Mouse (Mus musculus): ENCODE measurements around the gene Ptprd. TPM values are rescaled to one million over a fixed set of nuclear protein-coding genes. Genes with fewer than 3 reads are reported as not detected.
A peak's percentile ranks its signal among the peaks of the same experiment; 100 is the strongest.

The Ptprd gene
- polyA plus RNA-seq, 1 experiment from 2014 or later, result 14.9 TPM

- 76% methylated on average over 3 of the region's 3 CpGs for WGBS
- Histone ChIP-seq H3K4me1 (ENCODE audit: insufficient read depth, low read depth, low read length) (no peaks in the 10 kb centered on the region), H3K36me3 (ENCODE audit: insufficient read depth, low read length) (no peaks in the 10 kb centered on the region), H3K27me3 (replicated peaks; ENCODE audit: insufficient read depth, low read length) (no peaks in the 10 kb centered on the region), H3K27ac (ENCODE audit: low read length) (no peak overlapping the region), H3K9me3 (ENCODE audit: low read length) (no peaks in the 10 kb centered on the region), H3K4me2 (replicated peaks; ENCODE audit: low read depth, low read length) (no peak overlapping the region), H3K9ac (replicated peaks; ENCODE audit: low read depth) (no peak overlapping the region), H3K4me3 (ENCODE audit: low read depth, low read length) (no peak overlapping the region)
- DNase-seq (ENCODE audit: low spot score), result peak; percentile 2
- no peak for TF ChIP-seq CTCF (IDR thresholded peaks at IDR 0.05)
- no peak for TF ChIP-seq EP300 (IDR thresholded peaks at IDR 0.05)
- ATAC-seq, result no peak
Measured at GRCm38 (mm10) chr4:78142088-78142766, 69.5 kb downstream of the Ptprd start.

GRCm38 (mm10) chr4:78110898-78111297 is 100.9 kb downstream of the Ptprd start:
- no peak overlapping the region for H3K27ac ChIP-seq (ENCODE audit: low read length)
- no peaks in the 10 kb centered on the region for H3K4me1 ChIP-seq (ENCODE audit: insufficient read depth, low read depth, low read length)
- 59% methylated on average over 3 of the region's 3 CpGs for WGBS
- H3K36me3 ChIP-seq (ENCODE audit: insufficient read depth, low read length), result no peaks in the 10 kb centered on the region
- H3K4me3 ChIP-seq (ENCODE audit: low read depth, low read length), result no peak overlapping the region
- H3K4me2 ChIP-seq (replicated peaks; ENCODE audit: low read depth, low read length), result no peak overlapping the region
- DNase-seq (ENCODE audit: low spot score) (no peak), ATAC-seq (no peak)
- H3K27me3 ChIP-seq (replicated peaks; ENCODE audit: insufficient read depth, low read length), result no peaks in the 10 kb centered on the region
- TF ChIP-seq EP300 (IDR thresholded peaks at IDR 0.05), result no peak
- TF ChIP-seq CTCF (IDR thresholded peaks at IDR 0.05), result no peak
- no peaks in the 10 kb centered on the region for H3K9me3 ChIP-seq (ENCODE audit: low read length)
- no peak overlapping the region for H3K9ac ChIP-seq (replicated peaks; ENCODE audit: low read depth)

- DNase-seq (ENCODE audit: low spot score) (no peak), ATAC-seq (no peak)
- no peaks in the 10 kb centered on the region for H3K36me3 ChIP-seq (ENCODE audit: insufficient read depth, low read length)
- no peak overlapping the region for H3K9ac ChIP-seq (replicated peaks; ENCODE audit: low read depth)
- no peaks in the 10 kb centered on the region for H3K27me3 ChIP-seq (replicated peaks; ENCODE audit: insufficient read depth, low read length)
- H3K4me3 ChIP-seq (ENCODE audit: low read depth, low read length), result no peak overlapping the region
- H3K9me3 ChIP-seq (ENCODE audit: low read length), result no peaks in the 10 kb centered on the region
- H3K27ac ChIP-seq (ENCODE audit: low read length), result no peak overlapping the region
- no peak overlapping the region for H3K4me2 ChIP-seq (replicated peaks; ENCODE audit: low read depth, low read length)
- TF ChIP-seq EP300 (IDR thresholded peaks at IDR 0.05) (no peak), CTCF (IDR thresholded peaks at IDR 0.05) (no peak)
- no peaks in the 10 kb centered on the region for H3K4me1 ChIP-seq (ENCODE audit: insufficient read depth, low read depth, low read length)
Measured at GRCm38 (mm10) chr4:78097526-78097925, 114.2 kb downstream of the Ptprd start.

GRCm38 (mm10) chr4:78082744-78083143 is 129.0 kb downstream of the Ptprd start:
- H3K4me1 ChIP-seq (ENCODE audit: insufficient read depth, low read depth, low read length), result no peaks in the 10 kb centered on the region
- no peaks in the 10 kb centered on the region for H3K9me3 ChIP-seq (ENCODE audit: low read length)
- no peak for ATAC-seq
- no peak overlapping the region for H3K4me3 ChIP-seq (ENCODE audit: low read depth, low read length)
- no peaks in the 10 kb centered on the region for H3K36me3 ChIP-seq (ENCODE audit: insufficient read depth, low read length)
- no peaks in the 10 kb centered on the region for H3K27me3 ChIP-seq (replicated peaks; ENCODE audit: insufficient read depth, low read length)
- TF ChIP-seq CTCF (IDR thresholded peaks at IDR 0.05) (no peak), EP300 (IDR thresholded peaks at IDR 0.05) (no peak)
- H3K27ac ChIP-seq (ENCODE audit: low read length), result no peak overlapping the region
- DNase-seq (ENCODE audit: low spot score), result no peak
- no peak overlapping the region for H3K4me2 ChIP-seq (replicated peaks; ENCODE audit: low read depth, low read length)
- H3K9ac ChIP-seq (replicated peaks; ENCODE audit: low read depth), result no peak overlapping the region

GRCm38 (mm10) chr4:78077499-78077898 is 134.3 kb downstream of the Ptprd start:
- TF ChIP-seq CTCF (IDR thresholded peaks at IDR 0.05), result no peak
- no peak for TF ChIP-seq EP300 (IDR thresholded peaks at IDR 0.05)
- Histone ChIP-seq H3K9me3 (ENCODE audit: low read length) (no peaks in the 10 kb centered on the region), H3K9ac (replicated peaks; ENCODE audit: low read depth) (no peak overlapping the region), H3K4me1 (ENCODE audit: insufficient read depth, low read depth, low read length) (no peaks in the 10 kb centered on the region), H3K4me2 (replicated peaks; ENCODE audit: low read depth, low read length) (no peak overlapping the region), H3K4me3 (ENCODE audit: low read depth, low read length) (no peak overlapping the region), H3K27ac (ENCODE audit: low read length) (no peak overlapping the region), H3K36me3 (ENCODE audit: insufficient read depth, low read length) (no peaks in the 10 kb centered on the region), H3K27me3 (replicated peaks; ENCODE audit: insufficient read depth, low read length) (no peaks in the 10 kb centered on the region)
- ATAC-seq (no peak), DNase-seq (ENCODE audit: low spot score) (no peak)

- Histone ChIP-seq H3K4me1 (ENCODE audit: insufficient read depth, low read depth, low read length) (no peaks in the 10 kb centered on the region), H3K4me2 (replicated peaks; ENCODE audit: low read depth, low read length) (no peak overlapping the region), H3K9ac (replicated peaks; ENCODE audit: low read depth) (no peak overlapping the region), H3K27me3 (replicated peaks; ENCODE audit: insufficient read depth, low read length) (no peaks in the 10 kb centered on the region), H3K4me3 (ENCODE audit: low read depth, low read length) (no peak overlapping the region), H3K36me3 (ENCODE audit: insufficient read depth, low read length) (no peaks in the 10 kb centered on the region), H3K9me3 (ENCODE audit: low read length) (no peaks in the 10 kb centered on the region), H3K27ac (ENCODE audit: low read length) (no peak overlapping the region)
- TF ChIP-seq CTCF (IDR thresholded peaks at IDR 0.05), result no peak
- no peak for TF ChIP-seq EP300 (IDR thresholded peaks at IDR 0.05)
- DNase-seq (ENCODE audit: low spot score) (no peak), ATAC-seq (no peak)
- 70% methylated on average over 1 of the region's 1 CpGs for WGBS
Measured at GRCm38 (mm10) chr4:78077087-78077486, 134.7 kb downstream of the Ptprd start.

GRCm38 (mm10) chr4:78038401-78038800 is 173.4 kb downstream of the Ptprd start:
- DNase-seq (ENCODE audit: low spot score), result no peak
- no peaks in the 10 kb centered on the region for H3K27me3 ChIP-seq (replicated peaks; ENCODE audit: insufficient read depth, low read length)
- H3K4me2 ChIP-seq (replicated peaks; ENCODE audit: low read depth, low read length), result no peak overlapping the region
- no peak overlapping the region for H3K27ac ChIP-seq (ENCODE audit: low read length)
- H3K36me3 ChIP-seq (ENCODE audit: insufficient read depth, low read length), result no peaks in the 10 kb centered on the region
- ATAC-seq, result no peak
- H3K4me3 ChIP-seq (ENCODE audit: low read depth, low read length), result no peak overlapping the region
- H3K4me1 ChIP-seq (ENCODE audit: insufficient read depth, low read depth, low read length), result no peaks in the 10 kb centered on the region
- no peaks in the 10 kb centered on the region for H3K9me3 ChIP-seq (ENCODE audit: low read length)
- H3K9ac ChIP-seq (replicated peaks; ENCODE audit: low read depth), result no peak overlapping the region
- WGBS, result 80% methylated on average over 5 of the region's 5 CpGs
- no peak for TF ChIP-seq EP300 (IDR thresholded peaks at IDR 0.05)
- TF ChIP-seq CTCF (IDR thresholded peaks at IDR 0.05), result no peak

All from lung, postnatal 0 days (tissue).